Mouse (Mus musculus) small intestine, adult 2 months (tissue): ENCODE measurements around the gene Banp. TPM values are rescaled to one million over a fixed set of nuclear protein-coding genes. Genes with fewer than 3 reads are reported as not detected.

Experiments used
- H3K27ac ChIP-seq: fragments of 200-500 bp; 2 replicates; pipeline ENCODE4 v1.5.1; 2012; ENCODE audit warnings: low read depth, low read length, control low read depth, inconsistent platforms; ENCODE audit not compliant: insufficient read depth
- H3K27me3 ChIP-seq: fragments of 200-500 bp; 2 replicates; pipeline ENCODE4 v1.6.1; 2012; ENCODE audit warnings: mild to moderate bottlenecking, moderate library complexity, low read length, inconsistent platforms; ENCODE audit not compliant: control insufficient read depth, insufficient read depth
- H3K36me3 ChIP-seq: fragments of 200-500 bp; 2 replicates; pipeline ENCODE4 v1.6.1; 2012; ENCODE audit warnings: mild to moderate bottlenecking, low read length, control low read depth, inconsistent platforms; ENCODE audit not compliant: control insufficient read depth, insufficient read depth
- H3K4me1 ChIP-seq: fragments of 200-500 bp; 2 replicates; pipeline ENCODE4 v1.6.1; 2012; ENCODE audit warnings: low read length, inconsistent platforms, mixed read lengths; ENCODE audit not compliant: control insufficient read depth, insufficient read depth, insufficient read length
- H3K4me3 ChIP-seq: fragments of 200-500 bp; 2 replicates; pipeline ENCODE4 v1.5.1; 2012; ENCODE audit warnings: low read depth, mild to moderate bottlenecking, control low read depth, inconsistent platforms, low read length, moderate library complexity
- CTCF ChIP-seq: fragments of 200-500 bp; IDR thresholded peaks from 2 replicates; pipeline ENCODE4 v1.5.1; 2012; ENCODE audit warnings: low read depth, mild to moderate bottlenecking, control low read depth, inconsistent platforms, low read length, moderate library complexity, mixed read lengths; ENCODE audit not compliant: insufficient replicate concordance, insufficient read length; ENCODE audit errors: extremely low read depth
- POLR2A ChIP-seq: fragments of 200-500 bp; IDR thresholded peaks from 2 replicates; pipeline ENCODE4 v1.6.1; 2012; ENCODE audit warnings: low read depth, mild to moderate bottlenecking, control low read depth, inconsistent platforms, low read length, moderate library complexity
- WGBS: fragments of 180-500 bp; shearing (Covaris S2); methylation state at CpG from one replicate; pipeline ENCODE4 v1.1.7; 2018; 5-methylcytosine and 5-hydroxymethylcytosine counted together
- polyA plus RNA-seq: library from polyadenylated mRNA; depleted of rRNA; stranded (reverse); fragments of >200 nt; gene quantifications from 2 replicates; pipeline ENCODE4 v1.2.3, GENCODE M21; 2012

Gene Banp
- polyA plus RNA-seq, 1 experiment, result 34.3 TPM

DNA sequence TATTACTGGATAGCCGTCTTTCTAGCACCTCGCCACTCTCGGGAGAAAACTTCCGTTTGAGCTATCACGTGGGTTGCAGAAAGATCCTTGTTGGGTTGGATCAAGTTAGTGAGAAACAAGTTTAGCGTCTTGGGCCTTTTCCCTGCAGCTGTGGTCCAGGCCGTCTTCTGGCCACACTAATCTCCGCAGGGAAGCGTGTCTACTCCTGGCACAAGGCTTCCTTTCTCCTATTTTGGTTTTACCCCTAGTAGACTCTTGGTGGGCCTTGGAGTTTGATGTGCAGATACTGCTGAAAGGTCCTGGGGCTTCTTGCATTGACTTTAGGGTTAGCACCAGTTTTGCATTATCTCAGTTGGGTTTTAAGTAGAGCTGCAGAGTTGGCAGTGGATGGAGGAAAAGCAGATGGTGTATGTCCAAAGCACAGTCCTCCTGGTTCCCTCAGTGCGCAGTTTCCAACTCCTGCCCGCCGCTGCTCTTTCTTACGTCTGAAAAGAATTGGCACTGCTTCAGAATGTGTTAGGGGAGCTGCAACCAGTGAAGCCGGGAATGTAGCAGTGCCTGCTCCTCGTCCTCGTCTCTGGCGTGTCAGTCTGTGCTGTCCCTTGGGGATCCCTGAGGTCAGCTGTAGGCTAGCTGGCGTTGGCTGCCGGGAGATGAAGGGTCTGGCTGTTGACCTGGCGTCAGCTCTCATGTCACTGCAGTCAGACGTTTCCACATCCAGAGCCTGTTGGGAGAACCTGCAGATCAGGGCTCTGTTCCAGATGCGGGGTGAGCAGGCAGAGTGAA lies 68.7 kb downstream of the Banp start:
- 84% methylated on average over 22 of the region's 22 CpGs for WGBS
- no peak overlapping the region for H3K4me3 ChIP-seq
- peaks cover 15% of the 10 kb centered on the region; the same call in 1 of the 2 replicates for H3K36me3 ChIP-seq
- H3K27me3 ChIP-seq, result no peaks in the 10 kb centered on the region
- H3K4me1 ChIP-seq, result no peaks in the 10 kb centered on the region; the same call in 1 of the 2 replicates
- no peak for TF ChIP-seq POLR2A
- TF ChIP-seq CTCF, result no peak
- no peak overlapping the region for H3K27ac ChIP-seq

DNA sequence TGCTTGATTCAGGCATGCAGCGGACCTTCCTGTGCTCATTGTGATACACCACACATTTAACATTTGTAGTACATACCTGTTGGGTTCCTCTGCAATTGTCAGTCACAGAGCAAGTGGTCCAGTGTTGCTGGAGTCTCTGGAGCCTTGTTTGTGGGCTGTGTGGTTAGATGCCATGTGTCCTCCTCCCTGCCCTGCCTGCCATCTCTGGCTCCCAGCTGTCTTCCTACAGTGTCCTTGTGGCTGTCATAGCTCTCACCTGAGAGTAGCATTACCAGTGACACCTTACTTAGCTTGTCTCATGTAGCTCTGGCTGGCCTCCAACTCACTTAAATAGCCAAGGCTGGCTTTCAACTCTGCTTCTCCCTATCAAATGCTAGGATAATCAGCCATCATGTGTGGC lies 69.6 kb downstream of the Banp start:
- Histone ChIP-seq H3K27me3 (no peaks in the 10 kb centered on the region), H3K4me1 (no peaks in the 10 kb centered on the region; the same call in 1 of the 2 replicates), H3K36me3 (peaks cover 17% of the 10 kb centered on the region), H3K4me3 (no peak overlapping the region), H3K27ac (no peak overlapping the region)
- WGBS, result 100% methylated on average over 1 of the region's 1 CpGs
- TF ChIP-seq CTCF (no peak), POLR2A (no peak)

GRCm38 (mm10) chr8:122020050-122020771 lies 70.7 kb downstream of the Banp start:
- Histone ChIP-seq H3K27ac (no peak overlapping the region), H3K4me1 (no peaks in the 10 kb centered on the region; the same call in 1 of the 2 replicates), H3K4me3 (no peak overlapping the region), H3K27me3 (no peaks in the 10 kb centered on the region), H3K36me3 (peaks cover 23% of the 10 kb centered on the region)
- TF ChIP-seq CTCF (no peak), POLR2A (no peak)
- 89% methylated on average over 8 of the region's 8 CpGs for WGBS

GRCm38 (mm10) chr8:122021725-122022124 lies 72.2 kb downstream of the Banp start:
- no peak for TF ChIP-seq POLR2A
- no peak for TF ChIP-seq CTCF
- Histone ChIP-seq H3K27me3 (no peaks in the 10 kb centered on the region), H3K36me3 (peaks cover 29% of the 10 kb centered on the region), H3K27ac (no peak overlapping the region), H3K4me1 (no peaks in the 10 kb centered on the region; the same call in 1 of the 2 replicates), H3K4me3 (no peak overlapping the region)
- 31% methylated on average over 2 of the region's 2 CpGs for WGBS

- 75% methylated on average over 6 of the region's 6 CpGs for WGBS
- no peak overlapping the region for H3K27ac ChIP-seq
- TF ChIP-seq POLR2A (no peak), CTCF (no peak)
- H3K4me3 ChIP-seq, result no peak overlapping the region
- H3K4me1 ChIP-seq, result no peaks in the 10 kb centered on the region; the same call in 1 of the 2 replicates
- H3K27me3 ChIP-seq, result no peaks in the 10 kb centered on the region
- peaks cover 34% of the 10 kb centered on the region for H3K36me3 ChIP-seq
Measured at GRCm38 (mm10) chr8:122022274-122022673, 72.7 kb downstream of the Banp start.

DNA sequence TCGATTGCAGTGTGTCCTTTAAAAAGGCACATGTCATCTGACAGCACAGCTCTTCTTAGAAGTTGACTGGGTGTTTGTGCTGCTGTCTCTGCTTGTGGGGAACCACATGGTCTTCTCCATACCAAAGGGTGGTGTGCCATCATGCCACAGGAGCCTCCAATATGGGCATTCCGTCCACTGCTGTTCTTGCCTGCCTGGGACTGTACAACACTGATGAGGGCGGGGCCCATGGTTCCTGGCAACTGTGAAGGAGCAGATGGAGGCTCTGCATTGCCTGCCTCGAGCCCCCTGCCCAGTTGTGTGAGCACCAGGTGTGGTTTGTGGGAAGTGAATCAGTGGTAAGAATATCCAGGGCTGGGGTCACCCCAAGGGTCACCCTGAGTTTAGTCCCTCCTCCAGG lies 73.2 kb downstream of the Banp start:
- Histone ChIP-seq H3K4me3 (no peak overlapping the region), H3K36me3 (peaks cover 33% of the 10 kb centered on the region), H3K27me3 (no peaks in the 10 kb centered on the region), H3K4me1 (no peaks in the 10 kb centered on the region; the same call in 1 of the 2 replicates), H3K27ac (no peak overlapping the region)
- WGBS, result 77% methylated on average over 4 of the region's 4 CpGs
- no peak for TF ChIP-seq CTCF

- Histone ChIP-seq H3K27me3 (no peaks in the 10 kb centered on the region), H3K36me3 (peaks cover 28% of the 10 kb centered on the region), H3K27ac (no peak overlapping the region), H3K4me3 (no peak overlapping the region), H3K4me1 (no peaks in the 10 kb centered on the region; the same call in 1 of the 2 replicates)
- no peak for TF ChIP-seq POLR2A
- TF ChIP-seq CTCF, result no peak
- WGBS, result 94% methylated on average over 9 of the region's 9 CpGs
Measured at GRCm38 (mm10) chr8:122025546-122025945, 76.0 kb downstream of the Banp start.
